Mouse (Mus musculus) left cerebral cortex, adult 2 months (tissue): ENCODE data around the gene Nfib. TPM values are rescaled to one million over a fixed set of nuclear protein-coding genes. Genes with fewer than 3 reads are reported as not detected.

Source experiments
- DNase-seq, 2 experiments: peaks; one replicate each; pipeline ENCODE4 v3.0.0; 2021 to 2022; ENCODE audit warnings: low spot score in 2 of 2, mixed read lengths in 1 of 2; ENCODE audit errors: extremely low spot score in 1 of 2
- H3K27ac ChIP-seq: fragments of 200-600 bp; 2 replicates; pipeline ENCODE4 v1.8.1; 2022
- H3K4me3 ChIP-seq: fragments of 200-600 bp; 2 replicates; pipeline ENCODE4 v1.8.1; 2022
- CTCF ChIP-seq: fragments of 200-600 bp; IDR thresholded peaks from 2 replicates; pipeline ENCODE4 v1.8.1; 2022; ENCODE audit warnings: antibody characterized with exemption, mild to moderate bottlenecking, moderate library complexity
- intact Hi-C: fragments of 180-260 bp; cut with DNase I; formaldehyde crosslinking; loops from one replicate; pipeline ENCODE4 v1.15.1; 2025
- total RNA-seq, 2 experiments: library from RNA; stranded (reverse); gene quantifications; 2 replicates each; pipeline ENCODE4 v1.2.3; 2021

Gene Nfib
- total RNA-seq, 2 experiments from 2014 or later = 83.8 to 90.1 TPM

DNA sequence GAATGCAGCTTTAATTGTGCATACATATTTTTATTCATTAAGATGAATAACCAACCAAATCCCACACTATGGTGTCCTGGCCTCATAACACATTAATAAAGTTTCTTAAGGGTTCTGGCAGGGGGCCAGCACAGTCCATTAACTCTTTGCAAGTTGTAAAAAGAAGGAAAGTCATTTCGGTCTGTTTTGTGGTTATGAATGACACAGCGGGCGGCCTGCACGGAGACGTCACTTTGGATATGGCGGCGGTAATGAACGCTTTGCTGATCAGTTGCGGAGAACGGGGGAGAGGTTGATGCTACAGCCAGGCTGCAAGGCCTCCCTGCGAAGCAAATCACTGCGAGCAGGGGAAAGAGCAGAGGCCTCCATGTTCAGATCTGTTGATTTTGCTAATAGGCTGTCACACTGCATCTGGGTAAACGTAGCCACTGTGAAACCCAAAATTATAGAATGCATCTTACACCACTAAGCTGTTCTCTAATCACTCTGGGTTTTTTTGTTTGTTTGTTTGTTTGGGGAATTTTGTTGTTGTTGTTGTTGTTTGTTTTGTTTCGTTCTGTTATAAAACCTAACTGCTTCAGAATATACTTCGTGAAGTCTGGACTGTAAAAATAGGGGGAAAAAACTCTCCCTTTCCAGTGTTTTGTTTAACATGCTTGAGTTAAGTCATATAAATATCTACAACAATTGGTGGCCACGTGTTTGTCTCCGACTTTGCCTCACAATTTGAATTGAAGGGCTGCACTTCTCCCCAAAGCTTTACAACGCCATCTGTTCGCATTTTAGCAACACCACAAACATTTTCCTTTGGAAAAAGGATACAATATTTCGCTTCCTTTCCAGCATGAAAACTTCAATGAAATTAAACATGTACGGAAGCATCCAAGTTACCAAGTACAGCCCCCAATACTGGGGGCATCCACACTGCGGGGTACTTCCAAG, 296.8 kb downstream of the Nfib start:
- intact Hi-C loops = no loop called here
- TF ChIP-seq CTCF = no peak
- no peak for DNase-seq
- H3K4me3 ChIP-seq = no peak overlapping the region
- peak overlapping the region; percentile 32; the same call in 1 of the 2 replicates for H3K27ac ChIP-seq

- no peak overlapping the region for H3K4me3 ChIP-seq
- intact Hi-C loops = no loop called here
- no peak overlapping the region for H3K27ac ChIP-seq
- TF ChIP-seq CTCF = no peak
- DNase-seq = no peak
Observed at GRCm38 (mm10) chr4:82406511-82406910, 299.0 kb downstream of the Nfib start.

DNA sequence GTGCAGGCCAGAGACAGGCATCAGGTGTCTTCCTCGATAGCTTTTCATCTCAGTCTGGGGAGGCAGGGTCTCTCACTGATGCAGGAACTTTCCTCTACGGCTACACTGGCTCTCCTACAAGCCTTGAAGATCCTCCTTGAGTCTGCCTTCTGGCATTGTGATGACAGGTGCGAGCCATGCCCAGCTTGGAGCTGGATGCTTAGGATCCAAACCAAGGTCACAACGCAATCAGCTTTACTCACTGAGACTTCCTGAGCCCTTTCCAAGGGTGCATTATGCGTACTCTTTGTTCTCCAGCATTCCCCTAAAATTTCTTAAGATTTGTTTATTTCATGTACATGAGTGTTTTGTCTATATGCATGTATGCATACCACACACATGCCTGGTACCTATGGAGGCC, 299.8 kb downstream of the Nfib start:
- DNase-seq = no peak
- no peak overlapping the region for H3K27ac ChIP-seq
- no peak overlapping the region for H3K4me3 ChIP-seq
- no peak for TF ChIP-seq CTCF
- intact Hi-C loops = no loop called here

DNA sequence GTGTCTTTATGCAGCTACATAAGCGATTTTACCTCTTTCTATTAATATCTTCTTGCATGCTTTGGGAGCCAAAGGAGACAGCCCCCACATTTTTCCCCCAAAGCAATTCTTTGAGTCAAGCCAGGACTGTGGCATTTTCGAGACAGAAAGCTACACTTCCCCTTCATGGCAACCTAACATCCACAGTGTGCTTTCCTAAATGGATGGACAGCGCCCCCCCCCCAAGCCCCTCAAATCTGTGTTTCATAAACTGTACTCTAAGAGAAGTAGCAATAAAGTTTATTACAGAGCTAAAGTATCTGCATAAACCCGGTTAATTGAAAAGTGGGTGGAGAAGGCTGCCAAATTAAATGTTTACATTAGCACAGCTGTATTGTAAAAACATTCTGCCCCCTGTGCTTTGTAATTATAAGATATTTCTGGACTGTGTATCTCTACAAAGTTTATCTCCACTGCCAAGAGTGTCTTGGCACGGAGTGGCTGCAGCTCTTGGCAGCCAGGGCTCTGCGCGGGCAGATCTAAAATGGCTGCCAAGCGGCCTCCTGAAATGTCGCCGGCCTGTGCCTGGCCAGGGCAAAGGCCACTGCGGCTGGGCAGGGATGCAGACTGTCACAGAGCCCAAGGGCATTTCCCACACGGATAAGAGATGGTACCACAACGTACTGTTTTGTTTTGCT, 301.4 kb downstream of the Nfib start:
- TF ChIP-seq CTCF = no peak; the same call in 1 of the 2 replicates
- H3K4me3 ChIP-seq = peak overlapping the region; percentile 14
- DNase-seq = peak; percentile 38 to 54
- peak overlapping the region; percentile 67; the same call in 1 of the 2 replicates for H3K27ac ChIP-seq
- intact Hi-C loops = no loop called here

DNA sequence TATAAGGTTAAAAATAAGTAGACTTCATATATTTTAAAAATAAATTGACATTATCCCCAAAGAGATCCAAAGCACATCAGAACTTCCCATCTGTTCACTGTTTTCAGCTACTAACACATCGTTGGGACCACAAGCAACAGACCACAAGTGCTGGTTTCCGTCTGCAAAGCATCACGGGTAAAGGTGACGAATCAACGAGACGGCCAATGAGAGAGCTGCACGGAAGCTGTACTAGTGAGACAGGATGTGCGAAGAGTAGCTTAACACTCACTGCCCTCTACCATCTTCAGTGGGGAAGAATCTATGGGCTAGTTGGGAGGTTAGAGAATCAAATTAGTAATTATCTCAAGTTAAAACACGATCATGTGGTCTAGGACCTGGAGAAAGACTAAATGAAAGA, 302.9 kb downstream of the Nfib start:
- no peak for DNase-seq
- TF ChIP-seq CTCF = no peak
- intact Hi-C loops = no loop called here
- Histone ChIP-seq H3K27ac (no peak overlapping the region), H3K4me3 (no peak overlapping the region)

DNA sequence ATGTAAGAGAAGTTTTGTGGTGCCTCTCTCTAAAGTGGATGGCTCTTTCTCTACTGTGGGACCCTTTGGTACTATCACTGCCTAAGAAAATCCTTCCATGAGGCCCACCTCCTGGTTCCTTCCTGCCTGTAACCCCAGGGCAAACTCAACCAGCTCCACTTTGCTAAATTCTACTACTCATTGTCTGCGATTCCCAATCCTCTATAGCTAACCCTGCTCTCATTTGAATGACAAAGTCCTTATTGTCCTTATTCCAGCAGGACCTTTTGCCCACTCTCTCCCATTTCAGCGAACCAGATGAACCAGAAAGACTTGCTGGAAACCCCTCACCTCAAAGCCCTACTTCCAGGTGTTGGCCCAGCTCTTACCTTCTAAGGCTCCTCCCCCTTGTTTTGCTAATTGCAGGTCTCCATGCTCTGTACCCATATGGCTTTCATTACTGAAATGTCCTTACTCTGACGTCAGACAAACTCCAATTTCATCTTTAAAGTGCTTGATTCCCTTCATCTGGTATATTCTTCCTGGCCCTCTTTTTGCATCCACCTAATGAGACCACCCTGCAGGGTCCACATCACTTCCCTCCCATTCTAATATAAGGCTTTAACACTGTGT, 304.0 kb downstream of the Nfib start:
- Histone ChIP-seq H3K27ac (no peak overlapping the region), H3K4me3 (no peak overlapping the region)
- intact Hi-C loops = no loop called here
- TF ChIP-seq CTCF = no peak
- DNase-seq = no peak

DNA sequence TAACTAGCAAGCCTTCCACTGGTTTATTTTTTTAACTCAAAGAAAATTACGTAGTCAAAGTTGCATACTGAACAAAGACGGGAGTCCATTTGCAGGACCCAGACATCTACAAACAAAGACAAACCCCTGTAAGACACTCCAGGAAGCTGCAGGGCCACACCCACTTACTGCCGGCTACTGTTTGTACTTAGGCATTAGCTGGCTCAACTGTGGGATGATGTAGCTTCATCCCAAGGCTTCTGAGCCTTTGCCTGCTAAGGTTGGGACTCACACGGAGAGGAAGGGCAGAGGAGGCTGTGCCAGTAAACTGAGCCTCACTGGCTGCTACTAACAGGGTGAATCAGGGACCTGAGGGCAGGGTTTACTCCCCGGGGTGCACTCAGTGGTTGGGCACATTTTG, 305.0 kb downstream of the Nfib start:
- H3K27ac ChIP-seq = 0 out of 2 replicates have a peak overlapping the region, but pooled peaks have one; percentile 19
- DNase-seq = no peak
- H3K4me3 ChIP-seq = no peak overlapping the region
- intact Hi-C loops = no loop called here
- no peak for TF ChIP-seq CTCF

DNA sequence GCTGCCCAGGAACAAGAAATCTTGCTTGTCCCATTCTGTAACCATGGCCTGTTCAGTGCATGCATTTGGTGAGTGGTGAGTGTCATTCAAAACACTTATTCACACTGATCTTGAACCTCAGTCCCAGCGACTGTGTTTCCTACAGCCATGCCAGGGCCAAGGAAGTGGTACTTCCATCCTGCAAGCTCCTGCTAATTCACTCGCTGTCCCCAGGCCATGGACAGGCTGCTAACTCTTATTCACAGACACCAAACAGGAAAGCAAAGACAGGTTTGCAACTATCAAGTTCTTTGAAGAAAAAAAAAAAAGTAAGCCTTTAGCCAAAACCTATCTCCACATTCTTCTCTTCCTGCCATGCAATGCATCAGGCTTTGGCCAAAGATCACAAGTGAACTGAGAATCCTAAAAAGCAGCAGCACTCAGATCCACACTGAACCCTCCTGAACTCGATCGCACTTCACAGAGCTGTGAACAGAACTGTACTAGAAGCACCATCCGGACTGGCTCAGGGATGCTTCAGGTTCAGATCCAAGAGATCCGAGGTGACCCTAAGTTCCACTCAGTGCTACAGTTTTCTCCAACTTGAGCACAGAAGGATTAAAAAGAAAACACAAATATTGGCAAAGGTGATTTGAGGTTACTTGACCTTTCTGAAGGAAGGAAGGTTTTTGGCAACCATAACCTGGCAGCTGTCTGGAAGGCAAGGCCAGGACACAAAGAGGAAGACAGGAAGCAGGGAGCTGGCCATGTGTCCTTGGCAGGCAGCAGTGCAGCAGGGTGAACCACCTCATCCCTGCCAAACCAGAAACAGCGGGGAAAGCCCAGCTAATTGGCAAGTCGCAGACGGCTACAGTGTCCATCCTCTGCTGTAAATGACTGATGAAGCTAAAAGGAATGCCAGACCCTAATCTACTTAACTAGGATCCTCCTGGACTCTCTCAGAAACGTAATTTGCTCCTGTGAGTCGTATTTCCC, 305.9 kb downstream of the Nfib start:
- peak overlapping the region; percentile 55; the same call in 1 of the 2 replicates for H3K27ac ChIP-seq

GRCm38 (mm10) chr4:82398282-82398681, 307.3 kb downstream of the Nfib start:
- H3K27ac ChIP-seq = no peak overlapping the region
- no peak for TF ChIP-seq CTCF
- no peak overlapping the region for H3K4me3 ChIP-seq
- DNase-seq = no peak
- intact Hi-C loops = no loop called here

More for the DNA sequence above, 305.9 kb downstream of the Nfib start:
- no peak overlapping the region for H3K4me3 ChIP-seq
- DNase-seq = no peak
- TF ChIP-seq CTCF = no peak
- intact Hi-C loops = no loop called here

DNA sequence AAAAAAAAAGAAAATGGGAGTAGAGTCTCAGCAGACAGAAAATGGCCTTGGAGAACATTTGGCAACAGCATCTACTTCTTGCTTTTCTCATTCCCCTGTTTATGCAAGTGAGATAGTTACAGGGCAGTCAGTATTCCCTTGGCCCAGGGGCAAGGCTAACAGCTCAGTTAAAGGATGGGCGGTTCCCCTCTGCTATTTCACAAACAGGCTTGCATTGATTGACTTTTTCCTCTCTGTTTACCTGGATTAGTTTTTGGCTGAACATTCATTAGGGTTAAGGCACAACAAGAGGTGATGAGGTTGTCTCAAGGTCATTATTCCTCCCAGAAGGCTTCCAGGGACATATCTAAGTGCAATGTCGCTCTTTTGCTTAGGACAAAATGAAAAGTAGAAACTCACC, 308.7 kb downstream of the Nfib start:
- intact Hi-C loops = no loop called here
- no peak overlapping the region for H3K4me3 ChIP-seq
- DNase-seq = no peak
- H3K27ac ChIP-seq = no peak overlapping the region
- TF ChIP-seq CTCF = no peak

GRCm38 (mm10) chr4:82396003-82396402, 309.5 kb downstream of the Nfib start:
- no peak for DNase-seq
- no peak for TF ChIP-seq CTCF
- intact Hi-C loops = no loop called here
- no peak overlapping the region for H3K27ac ChIP-seq
- no peak overlapping the region for H3K4me3 ChIP-seq
